Mouse (Mus musculus): ENCODE measurements at regions not wholly inside any gene's neighbourhood (a gene's known extent, or its start where the extent isn't known, plus 50 kb on each side); places are given as distances from the start of the nearest gene placed in this dataset.
"Not testable (repeated sequence)": the region's sequence is repeated elsewhere in the genome, so short reads cannot be mapped to it uniquely, and the experiment has no call there.

DNA sequence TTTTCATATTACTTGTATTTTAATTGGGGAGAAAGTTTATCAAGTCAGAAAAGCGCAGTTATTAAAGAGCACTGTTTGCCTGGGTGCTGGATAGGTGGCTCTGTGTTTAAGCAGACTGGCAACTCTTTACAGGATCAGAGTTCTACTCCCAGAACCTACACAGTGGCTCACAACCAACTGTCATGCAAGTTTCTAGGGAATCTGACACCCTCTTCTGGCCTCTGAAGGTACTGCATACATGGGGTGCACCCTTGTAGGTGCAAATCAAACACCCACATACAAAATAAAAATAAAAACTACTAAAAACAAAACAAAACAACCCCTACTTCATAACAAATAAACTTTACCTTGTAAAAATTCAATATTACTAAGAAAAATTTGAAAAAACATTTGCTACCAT, 93.0 kb upstream of the Palmd start:
- DNase-seq (ENCODE audit: extremely low read depth, low read depth, low spot score), result peak; percentile 81
- no peaks in the 10 kb centered on the region for H3K36me3 ChIP-seq (ENCODE audit: control insufficient read depth, insufficient read depth, low read length)
- TF ChIP-seq POLR2A (IDR thresholded peaks at IDR 0.05; ENCODE audit: extremely low read depth, insufficient read depth, low read length) (no peak), CTCF (IDR thresholded peaks at IDR 0.05; ENCODE audit: low read depth, low read length) (peak; percentile 46; the same call in 1 of the 2 replicates)
- no peaks in the 10 kb centered on the region for H3K79me2 ChIP-seq (ENCODE audit: control insufficient read depth, insufficient read depth, low read length)
- H3K27me3 ChIP-seq (ENCODE audit: control insufficient read depth, insufficient read depth, low read length), result no peaks in the 10 kb centered on the region
- H3K9ac ChIP-seq (ENCODE audit: low read depth, low read length), result no peak overlapping the region
- WGBS, result 46% methylated on average over 1 of the region's 1 CpGs
- no peak overlapping the region for H3K4me3 ChIP-seq (ENCODE audit: insufficient read depth, low read depth, low read length)
- H3K27ac ChIP-seq (replicated peaks; ENCODE audit: insufficient read depth, low read depth, low read length), result peak overlapping the region; percentile 69; the same call in 1 of the 2 replicates
- H3K4me1 ChIP-seq (ENCODE audit: control insufficient read depth, insufficient read depth, low read length), result peaks cover 11% of the 10 kb centered on the region

DNA sequence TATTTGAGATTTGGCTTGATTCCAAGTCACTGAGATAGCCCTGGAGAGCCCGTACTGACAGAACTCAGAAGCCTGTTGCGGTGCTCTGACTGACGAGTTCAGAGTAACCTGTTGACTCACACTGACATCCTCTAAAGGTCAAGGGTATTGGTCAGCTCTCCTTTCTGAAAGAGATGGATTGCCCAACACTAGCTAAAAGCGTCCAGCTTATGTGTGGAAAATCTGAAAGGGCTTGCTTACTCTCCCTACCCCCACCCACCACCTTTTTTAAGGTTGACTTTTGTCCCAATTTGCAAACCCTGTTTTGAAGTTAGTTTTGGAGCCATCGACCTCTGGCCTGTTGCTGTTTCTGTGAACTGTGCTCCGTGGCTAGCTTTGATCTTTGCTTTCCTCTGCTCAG, 92.4 kb upstream of the Palmd start:
- H3K27ac ChIP-seq (replicated peaks; ENCODE audit: insufficient read depth, low read depth, low read length), result peak overlapping the region; percentile 36
- peak; percentile 100 for DNase-seq (ENCODE audit: extremely low read depth, low read depth, low spot score)
- no peak overlapping the region; the same call in 1 of the 2 replicates for H3K9ac ChIP-seq (ENCODE audit: low read depth, low read length)
- H3K4me1 ChIP-seq (ENCODE audit: control insufficient read depth, insufficient read depth, low read length), result peaks cover 11% of the 10 kb centered on the region
- TF ChIP-seq CTCF (IDR thresholded peaks at IDR 0.05; ENCODE audit: low read depth, low read length) (no peak), POLR2A (IDR thresholded peaks at IDR 0.05; ENCODE audit: extremely low read depth, insufficient read depth, low read length) (no peak)
- H3K27me3 ChIP-seq (ENCODE audit: control insufficient read depth, insufficient read depth, low read length), result no peaks in the 10 kb centered on the region
- H3K36me3 ChIP-seq (ENCODE audit: control insufficient read depth, insufficient read depth, low read length), result no peaks in the 10 kb centered on the region
- H3K79me2 ChIP-seq (ENCODE audit: control insufficient read depth, insufficient read depth, low read length), result no peaks in the 10 kb centered on the region
- WGBS, result 11% methylated on average over 6 of the region's 6 CpGs
- peak overlapping the region; percentile 36; the same call in 1 of the 2 replicates for H3K4me3 ChIP-seq (ENCODE audit: insufficient read depth, low read depth, low read length)

DNA sequence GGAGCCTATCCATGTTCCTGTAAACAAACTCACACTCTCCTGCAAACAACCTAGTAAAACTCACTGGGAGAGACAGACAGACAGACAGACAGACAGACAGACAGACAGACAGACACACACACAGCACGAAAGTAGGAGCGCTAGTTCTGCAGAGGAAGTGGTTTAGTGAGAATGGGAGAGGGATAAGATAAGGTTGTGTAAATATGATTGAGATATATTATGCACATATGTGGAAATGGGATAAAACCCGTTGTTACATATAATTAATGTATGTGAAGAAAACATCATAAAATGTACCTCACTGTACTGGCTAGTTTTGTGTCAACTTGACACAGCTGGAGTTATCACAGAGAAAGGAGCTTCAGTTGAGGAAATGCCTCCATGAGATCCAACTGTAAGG, 85.9 kb upstream of the Palmd start:
- not testable (repeated sequence) for H3K4me3 ChIP-seq (ENCODE audit: insufficient read depth, low read depth, low read length); H3K79me2 ChIP-seq (ENCODE audit: control insufficient read depth, insufficient read depth, low read length); H3K36me3 ChIP-seq (ENCODE audit: control insufficient read depth, insufficient read depth, low read length); H3K9ac ChIP-seq (ENCODE audit: low read depth, low read length); DNase-seq (ENCODE audit: extremely low read depth, low read depth, low spot score); H3K27me3 ChIP-seq (ENCODE audit: control insufficient read depth, insufficient read depth, low read length); H3K4me1 ChIP-seq (ENCODE audit: control insufficient read depth, insufficient read depth, low read length); H3K27ac ChIP-seq (replicated peaks; ENCODE audit: insufficient read depth, low read depth, low read length)
- WGBS, result 79% methylated on average over 3 of the region's 3 CpGs

DNA sequence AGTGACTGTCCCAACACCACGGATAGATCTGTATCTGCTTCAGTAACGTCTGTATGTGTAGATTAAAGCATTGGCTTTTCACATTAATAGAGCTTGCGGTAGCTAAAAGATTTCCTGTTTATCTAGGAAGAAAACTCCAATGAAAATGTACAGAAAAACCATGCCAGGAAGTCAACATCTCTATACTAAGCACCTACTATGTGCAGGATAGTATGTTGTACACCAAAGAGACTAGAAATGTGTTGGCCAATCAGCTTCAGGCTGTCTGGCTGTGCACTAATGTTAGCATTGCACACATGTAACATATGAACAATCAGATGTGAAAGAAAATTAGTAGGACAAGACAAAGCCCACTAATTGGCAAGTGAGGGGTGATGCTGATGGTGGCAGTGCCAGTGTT, 82.6 kb upstream of the Palmd start:
- 81% methylated on average over 3 of the region's 3 CpGs for WGBS

DNA sequence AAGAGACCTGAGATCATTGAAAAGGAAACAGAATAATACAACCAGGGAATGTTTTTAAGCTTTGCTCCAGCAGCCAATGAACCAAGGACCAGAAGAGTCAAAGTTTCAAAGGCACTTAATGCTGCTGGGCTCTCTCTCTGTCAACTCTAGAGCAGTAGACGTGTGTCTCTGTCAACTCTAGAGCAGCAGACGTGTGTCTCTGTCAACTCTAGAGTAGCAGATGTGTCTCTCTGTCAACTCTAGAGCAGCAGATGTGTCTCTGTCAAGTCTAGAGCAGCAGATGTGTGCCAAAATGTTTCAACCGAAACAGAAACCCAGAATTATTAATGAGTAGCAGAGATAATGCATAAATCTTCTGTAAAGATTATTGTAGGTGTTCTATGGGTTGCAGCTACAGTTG, 82.1 kb upstream of the Palmd start:
- TF ChIP-seq CTCF (IDR thresholded peaks at IDR 0.05; ENCODE audit: low read depth, low read length), result no peak
- no peak for TF ChIP-seq POLR2A (IDR thresholded peaks at IDR 0.05; ENCODE audit: extremely low read depth, insufficient read depth, low read length)
- H3K27ac ChIP-seq (replicated peaks; ENCODE audit: insufficient read depth, low read depth, low read length), result no peak overlapping the region
- no peaks in the 10 kb centered on the region for H3K36me3 ChIP-seq (ENCODE audit: control insufficient read depth, insufficient read depth, low read length)
- no peak overlapping the region for H3K4me3 ChIP-seq (ENCODE audit: insufficient read depth, low read depth, low read length)
- H3K9ac ChIP-seq (ENCODE audit: low read depth, low read length), result no peak overlapping the region
- no peak for DNase-seq (ENCODE audit: extremely low read depth, low read depth, low spot score)
- H3K27me3 ChIP-seq (ENCODE audit: control insufficient read depth, insufficient read depth, low read length), result no peaks in the 10 kb centered on the region
- H3K4me1 ChIP-seq (ENCODE audit: control insufficient read depth, insufficient read depth, low read length), result no peaks in the 10 kb centered on the region
- no peaks in the 10 kb centered on the region for H3K79me2 ChIP-seq (ENCODE audit: control insufficient read depth, insufficient read depth, low read length)
- 65% methylated on average over 3 of the region's 3 CpGs for WGBS

More for the DNA sequence above, 82.6 kb upstream of the Palmd start:
- Histone ChIP-seq H3K4me1 (ENCODE audit: control insufficient read depth, insufficient read depth, low read length) (no peaks in the 10 kb centered on the region), H3K27me3 (ENCODE audit: control insufficient read depth, insufficient read depth, low read length) (no peaks in the 10 kb centered on the region), H3K27ac (replicated peaks; ENCODE audit: insufficient read depth, low read depth, low read length) (no peak overlapping the region), H3K4me3 (ENCODE audit: insufficient read depth, low read depth, low read length) (no peak overlapping the region), H3K9ac (ENCODE audit: low read depth, low read length) (no peak overlapping the region), H3K79me2 (ENCODE audit: control insufficient read depth, insufficient read depth, low read length) (no peaks in the 10 kb centered on the region), H3K36me3 (ENCODE audit: control insufficient read depth, insufficient read depth, low read length) (no peaks in the 10 kb centered on the region)
- no peak for DNase-seq (ENCODE audit: extremely low read depth, low read depth, low spot score)
- TF ChIP-seq POLR2A (IDR thresholded peaks at IDR 0.05; ENCODE audit: extremely low read depth, insufficient read depth, low read length) (no peak), CTCF (IDR thresholded peaks at IDR 0.05; ENCODE audit: low read depth, low read length) (no peak)

DNA sequence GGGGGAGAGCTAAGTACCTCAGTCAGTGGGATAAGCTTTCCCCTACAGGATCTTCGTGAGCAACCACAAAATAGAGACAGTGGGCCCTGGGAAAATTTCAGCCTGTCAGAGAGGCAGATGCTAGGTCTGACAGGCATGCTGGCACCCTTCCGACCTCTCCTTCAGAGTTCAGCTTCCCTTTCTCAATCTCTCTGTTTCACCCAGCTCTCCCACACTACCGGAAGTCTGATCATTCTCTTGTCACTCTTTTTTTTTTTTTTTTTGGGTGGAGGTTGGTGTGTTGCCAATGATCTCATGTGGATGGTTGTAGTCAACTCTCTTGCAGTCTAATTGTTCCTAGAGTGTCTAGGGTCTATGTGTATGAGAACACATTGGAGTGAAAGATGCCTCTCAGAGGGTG, 80.6 kb upstream of the Palmd start:
- no peak overlapping the region for H3K9ac ChIP-seq (ENCODE audit: low read depth, low read length)
- no peak for DNase-seq (ENCODE audit: extremely low read depth, low read depth, low spot score)

More for the DNA sequence above, 80.6 kb upstream of the Palmd start:
- 45% methylated on average over 3 of the region's 3 CpGs for WGBS
- H3K79me2 ChIP-seq (ENCODE audit: control insufficient read depth, insufficient read depth, low read length), result no peaks in the 10 kb centered on the region
- no peaks in the 10 kb centered on the region for H3K4me1 ChIP-seq (ENCODE audit: control insufficient read depth, insufficient read depth, low read length)
- no peak overlapping the region for H3K27ac ChIP-seq (replicated peaks; ENCODE audit: insufficient read depth, low read depth, low read length)
- H3K36me3 ChIP-seq (ENCODE audit: control insufficient read depth, insufficient read depth, low read length), result no peaks in the 10 kb centered on the region
- TF ChIP-seq POLR2A (IDR thresholded peaks at IDR 0.05; ENCODE audit: extremely low read depth, insufficient read depth, low read length) (no peak), CTCF (IDR thresholded peaks at IDR 0.05; ENCODE audit: low read depth, low read length) (no peak)
- no peaks in the 10 kb centered on the region for H3K27me3 ChIP-seq (ENCODE audit: control insufficient read depth, insufficient read depth, low read length)
- H3K4me3 ChIP-seq (ENCODE audit: insufficient read depth, low read depth, low read length), result no peak overlapping the region

Data from liver, adult 2 months (tissue).